Mouse (Mus musculus): ENCODE measurements around the gene Gm42906.

The Gm42906 gene

DNA sequence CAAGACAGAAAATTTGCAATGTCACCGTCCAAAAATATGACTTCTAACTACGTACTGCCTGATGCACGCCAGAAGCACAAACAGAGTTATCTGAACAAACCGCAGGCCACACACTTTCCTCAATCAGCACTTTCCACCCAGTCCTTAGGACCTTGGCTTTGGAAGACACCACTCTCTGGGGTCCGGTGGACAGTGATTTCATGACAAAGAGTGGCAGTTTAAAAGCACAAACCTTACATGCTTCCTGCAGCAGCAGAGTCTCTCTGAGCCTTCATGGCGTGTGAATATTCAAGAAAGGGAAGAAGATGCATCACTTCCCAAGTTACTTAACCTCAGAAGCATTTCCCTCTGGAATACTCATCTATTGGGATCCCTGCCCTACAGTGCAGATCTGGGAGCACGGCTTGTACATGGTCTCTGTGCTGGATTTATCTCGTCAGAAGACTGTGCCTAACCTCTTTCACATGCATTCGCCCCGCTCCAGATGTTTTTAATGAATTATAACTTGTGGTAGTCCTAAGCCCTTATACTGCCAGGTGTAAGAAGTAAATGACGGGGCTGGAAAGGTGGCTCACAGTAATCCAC is 244.2 kb downstream of the Gm42906 start:
- DNase-seq = no peak

GRCm38 (mm10) chr5:151181288-151181687 is 246.7 kb downstream of the Gm42906 start:
- no peak for DNase-seq

GRCm38 (mm10) chr5:151180176-151180785 is 247.7 kb downstream of the Gm42906 start:
- DNase-seq = no peak

GRCm38 (mm10) chr5:151177171-151177570 is 250.8 kb downstream of the Gm42906 start:
- no peak for DNase-seq

DNA sequence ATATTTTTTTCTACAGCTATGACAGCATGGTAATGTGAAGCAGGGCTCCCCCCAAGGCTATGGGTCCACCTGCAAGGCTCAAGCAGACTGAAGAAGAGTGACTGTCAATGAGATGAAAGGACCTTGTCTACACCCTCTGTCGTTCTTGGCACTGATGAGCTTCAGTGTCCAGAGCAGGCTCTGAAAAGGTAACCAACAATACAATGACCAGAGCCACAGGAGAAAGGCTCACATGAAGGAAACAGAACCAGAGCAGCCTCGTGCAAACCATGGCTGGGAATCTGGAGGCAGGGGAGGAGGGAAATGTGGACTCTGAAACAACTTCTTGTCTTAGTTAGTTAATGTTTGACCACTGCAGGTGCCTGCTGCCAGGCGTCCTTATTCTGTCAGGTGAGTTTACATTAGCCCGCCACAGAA is 252.1 kb downstream of the Gm42906 start:
- no peak for DNase-seq

- no peak for DNase-seq
These were observed 253.2 kb downstream of the Gm42906 start for GRCm38 (mm10) chr5:151174485-151175460.

DNA sequence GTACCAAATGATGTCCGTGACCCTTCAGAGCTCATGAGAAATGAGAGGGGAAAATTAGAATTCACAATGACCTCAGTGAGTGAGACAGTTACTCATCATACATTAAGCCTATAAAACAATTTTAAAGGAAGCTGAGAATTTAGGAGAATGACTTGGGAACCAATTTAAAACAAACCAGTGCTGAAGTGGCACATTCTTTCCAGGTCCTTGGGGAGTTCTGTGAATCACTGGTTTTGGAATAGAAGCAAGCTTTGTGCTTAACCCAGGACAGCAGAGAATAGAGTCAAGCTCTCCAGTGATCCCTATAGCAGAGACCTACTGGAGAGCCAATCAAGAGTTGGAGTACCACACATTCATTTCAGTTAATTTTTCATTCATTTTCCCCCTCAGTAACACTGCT is 254.2 kb downstream of the Gm42906 start:
- DNase-seq = no peak

- no peak for DNase-seq
These were observed 257.7 kb downstream of the Gm42906 start for GRCm38 (mm10) chr5:151170168-151170750.

- DNase-seq = no peak
These were observed 259.8 kb downstream of the Gm42906 start for GRCm38 (mm10) chr5:151168191-151168590.

- DNase-seq = no peak
These were observed 260.3 kb downstream of the Gm42906 start for GRCm38 (mm10) chr5:151167641-151168040.

- no peak for DNase-seq
These were observed 261.7 kb downstream of the Gm42906 start for GRCm38 (mm10) chr5:151166266-151166665.

- DNase-seq = no peak
These were observed 262.5 kb downstream of the Gm42906 start for GRCm38 (mm10) chr5:151165381-151166016.

- DNase-seq = no peak
These were observed 263.1 kb downstream of the Gm42906 start for GRCm38 (mm10) chr5:151164815-151165214.

DNA sequence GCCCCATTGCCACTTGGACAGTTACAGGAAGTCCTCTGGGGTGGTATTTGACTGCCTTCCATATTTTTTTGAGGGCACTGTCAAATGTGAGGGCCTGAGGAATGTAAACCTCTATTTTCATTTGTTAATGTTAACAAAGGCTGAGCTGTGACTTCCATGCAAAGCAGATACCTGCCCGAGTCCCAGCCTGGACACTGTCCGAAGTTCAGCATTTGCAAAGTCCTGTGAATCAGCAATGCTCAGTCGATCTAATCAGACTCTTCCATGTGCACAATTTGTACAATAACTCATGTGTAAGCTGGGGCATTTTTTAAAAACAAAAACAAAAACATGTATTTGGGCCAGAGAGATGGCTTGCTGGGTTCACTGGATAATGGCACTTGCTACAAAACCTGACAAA is 265.3 kb downstream of the Gm42906 start:
- DNase-seq = no peak

DNA sequence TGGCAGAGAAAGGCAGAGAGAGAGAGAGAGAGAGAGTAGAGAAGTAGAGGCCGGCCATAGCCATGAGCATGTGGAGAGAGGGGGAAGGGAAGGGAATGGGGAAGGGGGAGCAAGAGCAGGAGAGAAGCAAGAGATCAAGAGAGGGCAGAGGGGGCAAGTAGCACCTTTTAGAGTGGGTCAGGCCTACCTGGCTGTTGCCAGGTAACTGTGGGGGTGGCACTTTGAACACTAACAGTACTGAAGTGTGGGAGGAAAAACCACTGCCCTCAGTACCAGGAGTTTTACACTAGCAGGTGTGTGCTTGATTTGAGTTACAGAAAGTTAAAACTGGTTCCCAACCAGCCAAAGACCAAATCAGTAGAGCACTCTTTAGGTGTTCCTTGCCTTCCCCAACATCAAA is 272.7 kb downstream of the Gm42906 start:
- DNase-seq = no peak

DNA sequence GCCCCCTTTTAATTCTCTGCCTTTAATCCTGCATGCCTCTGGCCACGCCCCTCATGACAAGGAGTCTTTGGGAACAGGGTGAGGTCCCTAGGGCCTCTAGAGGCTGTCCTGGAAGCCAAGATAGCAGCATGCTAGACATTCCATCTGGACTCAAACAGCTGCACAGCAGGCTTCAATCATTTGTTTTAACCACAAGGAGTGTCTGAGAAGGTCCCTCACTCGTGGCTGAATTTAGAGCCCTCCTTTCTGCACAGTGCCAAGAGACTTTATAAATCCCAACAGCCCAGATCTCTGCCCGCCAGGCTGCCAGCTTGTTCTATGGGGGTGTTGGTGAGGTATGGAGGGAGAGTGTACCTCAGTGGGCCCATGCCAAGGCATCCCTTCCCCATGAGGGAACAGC is 273.2 kb downstream of the Gm42906 start:
- DNase-seq = no peak

- DNase-seq = no peak
These were observed 273.9 kb downstream of the Gm42906 start for GRCm38 (mm10) chr5:151154030-151154429.

GRCm38 (mm10) chr5:151151549-151151948 is 276.4 kb downstream of the Gm42906 start:
- DNase-seq = no peak

GRCm38 (mm10) chr5:151149509-151149908 is 278.5 kb downstream of the Gm42906 start:
- peak; percentile 41 for DNase-seq

DNA sequence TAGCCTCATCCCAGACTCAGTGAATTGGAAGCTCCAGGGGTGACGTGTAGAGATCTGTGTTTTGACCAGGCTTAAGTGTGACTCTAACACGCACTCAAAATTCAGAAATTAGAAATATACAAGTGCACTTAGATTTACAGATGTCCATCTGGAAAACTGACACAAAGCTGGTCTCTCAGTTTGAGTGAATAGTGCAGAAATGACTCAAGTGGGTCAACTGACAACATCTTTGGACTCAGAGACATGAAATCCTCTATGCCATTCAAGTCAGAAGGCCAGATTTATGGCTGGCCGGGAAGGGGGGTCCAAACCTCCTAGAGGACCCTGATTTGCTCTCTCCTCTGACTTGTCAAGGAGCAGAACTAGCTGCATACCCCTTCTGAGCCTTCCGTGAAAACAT is 279.9 kb downstream of the Gm42906 start:
- no peak for DNase-seq

DNA sequence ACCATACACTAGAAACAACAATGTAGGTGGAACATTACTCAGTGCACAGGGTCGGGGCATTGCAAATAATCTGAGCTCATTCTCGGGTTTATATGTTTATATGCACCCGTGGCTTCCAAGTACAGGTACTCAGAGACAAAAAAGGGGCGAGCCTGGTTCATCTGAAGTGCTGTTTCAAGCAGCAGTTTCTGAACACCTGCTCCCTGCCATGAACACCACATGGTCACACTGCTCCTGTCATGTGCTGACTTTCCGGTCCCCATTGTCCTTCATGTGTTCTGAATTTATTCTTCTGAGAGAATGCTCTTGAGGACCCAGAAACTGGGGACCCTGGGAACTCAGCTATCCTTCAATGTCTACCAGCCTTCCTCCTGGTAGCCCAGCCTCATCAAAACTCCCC is 282.2 kb downstream of the Gm42906 start:
- no peak for DNase-seq

- DNase-seq = no peak
These were observed 284.0 kb downstream of the Gm42906 start for GRCm38 (mm10) chr5:151143955-151144354.

Data from retina, postnatal 1 day (tissue).